Mouse (Mus musculus) midbrain, embryonic 13.5 days (tissue): Measurements from ENCODE around the gene Alpl. TPM values are rescaled to one million over a fixed set of nuclear protein-coding genes. Genes with fewer than 3 reads are reported as not detected.

Experiments
- ATAC-seq: fragments of 200-750 bp; cut with Nextera tagmentation; 2 replicates; pipeline ENCODE4 v1.8.0; 2017; ENCODE audit warnings: mild to moderate bottlenecking, moderate TSS enrichment, moderate library complexity
- H3K27ac ChIP-seq: fragments of 300-500 bp; sonication (generic); 2 replicates; pipeline ENCODE4 v1.5.1; 2015; ENCODE audit warnings: inconsistent platforms, mild to moderate bottlenecking, moderate library complexity
- H3K27me3 ChIP-seq: fragments of 300-500 bp; sonication (generic); 2 replicates; pipeline ENCODE4 v1.6.1; 2015; ENCODE audit warnings: mild to moderate bottlenecking, inconsistent platforms
- H3K36me3 ChIP-seq: fragments of 300-500 bp; sonication (generic); 2 replicates; pipeline ENCODE4 v1.6.1; 2015; ENCODE audit warnings: mild to moderate bottlenecking, inconsistent platforms
- H3K4me1 ChIP-seq: fragments of 300-500 bp; sonication (generic); replicated peaks from 2 replicates; pipeline ENCODE4 v1.6.1; 2015; ENCODE audit warnings: inconsistent platforms
- H3K4me2 ChIP-seq: fragments of 300-500 bp; sonication (generic); replicated peaks from 2 replicates; pipeline ENCODE4 v1.6.1; 2015; ENCODE audit warnings: moderate library complexity, mild to moderate bottlenecking, inconsistent platforms
- H3K4me3 ChIP-seq: fragments of 300-500 bp; sonication (generic); replicated peaks from 2 replicates; pipeline ENCODE4 v1.5.1; 2015; ENCODE audit warnings: mild to moderate bottlenecking, inconsistent platforms
- H3K9ac ChIP-seq: fragments of 300-500 bp; sonication (generic); replicated peaks from 2 replicates; pipeline ENCODE4 v1.6.1; 2015; ENCODE audit warnings: mild to moderate bottlenecking, inconsistent platforms
- H3K9me3 ChIP-seq: fragments of 300-500 bp; sonication (generic); 2 replicates; pipeline ENCODE4 v1.6.1; 2016; ENCODE audit warnings: mild to moderate bottlenecking, inconsistent platforms
- WGBS: fragments of 180-500 bp; shearing (Covaris S2); methylation state at CpG from one replicate; pipeline ENCODE4 v1.1.7; 2015; 5-methylcytosine and 5-hydroxymethylcytosine counted together
- polyA plus RNA-seq: library from polyadenylated mRNA; unstranded; fragments of >200 nt; fragmentation: Nextera tagmentation; extraction: Ambion mirVana; gene quantifications from 2 replicates; pipeline ENCODE4 v1.2.1, GENCODE M21; 2015

The Alpl gene
- polyA plus RNA-seq, 1 experiment from 2014 or later = 8.0 TPM

GRCm38 (mm10) chr4:137781949-137782348 lies 14.2 kb downstream of the Alpl start:
- H3K4me2 ChIP-seq = no peak overlapping the region
- no peak for ATAC-seq
- peaks cover 16% of the 10 kb centered on the region for H3K4me1 ChIP-seq
- H3K4me3 ChIP-seq = no peak overlapping the region
- no peak overlapping the region for H3K9ac ChIP-seq
- no peak overlapping the region for H3K27ac ChIP-seq
- no peaks in the 10 kb centered on the region for H3K9me3 ChIP-seq
- WGBS = 87% methylated on average over 5 of the region's 5 CpGs
- no peaks in the 10 kb centered on the region for H3K27me3 ChIP-seq
- H3K36me3 ChIP-seq = no peaks in the 10 kb centered on the region

- no peaks in the 10 kb centered on the region for H3K9me3 ChIP-seq
- H3K27ac ChIP-seq = no peak overlapping the region
- no peak for ATAC-seq
- 85% methylated on average over 3 of the region's 3 CpGs for WGBS
- H3K27me3 ChIP-seq = no peaks in the 10 kb centered on the region
- H3K4me1 ChIP-seq = peaks cover 16% of the 10 kb centered on the region
- H3K4me3 ChIP-seq = no peak overlapping the region
- H3K9ac ChIP-seq = no peak overlapping the region
- H3K4me2 ChIP-seq = no peak overlapping the region
- no peaks in the 10 kb centered on the region for H3K36me3 ChIP-seq
Observed at GRCm38 (mm10) chr4:137780986-137781385, 15.2 kb downstream of the Alpl start.

- Histone ChIP-seq H3K9me3 (no peaks in the 10 kb centered on the region), H3K4me1 (peaks cover 6% of the 10 kb centered on the region), H3K4me3 (no peak overlapping the region), H3K36me3 (no peaks in the 10 kb centered on the region), H3K4me2 (no peak overlapping the region), H3K9ac (no peak overlapping the region), H3K27me3 (no peaks in the 10 kb centered on the region), H3K27ac (no peak overlapping the region)
- 80% methylated on average over 17 of the region's 17 CpGs for whole genome bisulfite sequencing
- no peak for ATAC-seq
Observed at GRCm38 (mm10) chr4:137778397-137779184, 17.6 kb downstream of the Alpl start.

GRCm38 (mm10) chr4:137777866-137778265 lies 18.3 kb downstream of the Alpl start:
- 86% methylated on average over 4 of the region's 4 CpGs for WGBS
- no peak overlapping the region for H3K4me3 ChIP-seq
- H3K27me3 ChIP-seq = no peaks in the 10 kb centered on the region

GRCm38 (mm10) chr4:137774505-137774904 lies 21.7 kb downstream of the Alpl start:
- Histone ChIP-seq H3K4me2 (no peak overlapping the region), H3K27me3 (no peaks in the 10 kb centered on the region), H3K9me3 (no peaks in the 10 kb centered on the region), H3K4me3 (no peak overlapping the region), H3K36me3 (no peaks in the 10 kb centered on the region), H3K9ac (no peak overlapping the region), H3K27ac (no peak overlapping the region), H3K4me1 (0 out of 2 replicates have a peak, but pooled peaks cover 6% of the 10 kb centered on the region)
- 88% methylated on average over 6 of the region's 6 CpGs for WGBS
- ATAC-seq = no peak

More at GRCm38 (mm10) chr4:137777866-137778265, 18.3 kb downstream of the Alpl start:
- ATAC-seq = no peak
- Histone ChIP-seq H3K4me1 (0 out of 2 replicates have a peak, but pooled peaks cover 6% of the 10 kb centered on the region), H3K4me2 (no peak overlapping the region), H3K9me3 (no peaks in the 10 kb centered on the region), H3K36me3 (no peaks in the 10 kb centered on the region), H3K9ac (no peak overlapping the region), H3K27ac (no peak overlapping the region)

- no peaks in the 10 kb centered on the region for H3K27me3 ChIP-seq
- no peaks in the 10 kb centered on the region for H3K36me3 ChIP-seq
- 66% methylated on average over 3 of the region's 5 CpGs for WGBS
- no peak overlapping the region for H3K9ac ChIP-seq
- ATAC-seq = no peak
- 0 out of 2 replicates have a peak, but pooled peaks cover 6% of the 10 kb centered on the region for H3K4me1 ChIP-seq
- H3K27ac ChIP-seq = no peak overlapping the region
- H3K4me3 ChIP-seq = no peak overlapping the region
- no peaks in the 10 kb centered on the region for H3K9me3 ChIP-seq
- H3K4me2 ChIP-seq = no peak overlapping the region
Observed at GRCm38 (mm10) chr4:137774013-137774412, 22.2 kb downstream of the Alpl start.

- Histone ChIP-seq H3K27me3 (no peaks in the 10 kb centered on the region), H3K4me1 (0 out of 2 replicates have a peak, but pooled peaks cover 8% of the 10 kb centered on the region), H3K9me3 (no peaks in the 10 kb centered on the region), H3K9ac (no peak overlapping the region), H3K4me2 (no peak overlapping the region), H3K27ac (no peak overlapping the region), H3K36me3 (no peaks in the 10 kb centered on the region), H3K4me3 (no peak overlapping the region)
- 9% methylated on average over 2 of the region's 2 CpGs for WGBS
- ATAC-seq = no peak
Observed at GRCm38 (mm10) chr4:137773369-137773899, 22.8 kb downstream of the Alpl start.

- Histone ChIP-seq H3K27ac (no peak overlapping the region), H3K9ac (no peak overlapping the region), H3K4me1 (0 out of 2 replicates have a peak, but pooled peaks cover 11% of the 10 kb centered on the region), H3K27me3 (no peaks in the 10 kb centered on the region), H3K4me2 (no peak overlapping the region), H3K4me3 (no peak overlapping the region), H3K36me3 (no peaks in the 10 kb centered on the region), H3K9me3 (no peaks in the 10 kb centered on the region)
- ATAC-seq = no peak
- WGBS = 87% methylated on average over 16 of the region's 16 CpGs
Observed at GRCm38 (mm10) chr4:137772438-137773056, 23.6 kb downstream of the Alpl start.

- ATAC-seq = no peak
- 83% methylated on average over 3 of the region's 3 CpGs for WGBS
- no peak overlapping the region for H3K4me3 ChIP-seq
Observed at GRCm38 (mm10) chr4:137771749-137772148, 24.4 kb downstream of the Alpl start.

GRCm38 (mm10) chr4:137770901-137771612 lies 25.1 kb downstream of the Alpl start:
- no peaks in the 10 kb centered on the region for H3K27me3 ChIP-seq
- ATAC-seq = no peak
- no peaks in the 10 kb centered on the region for H3K9me3 ChIP-seq
- H3K36me3 ChIP-seq = no peaks in the 10 kb centered on the region
- no peak overlapping the region for H3K4me3 ChIP-seq
- peaks cover 17% of the 10 kb centered on the region for H3K4me1 ChIP-seq
- WGBS = 75% methylated on average over 14 of the region's 14 CpGs
- H3K27ac ChIP-seq = no peak overlapping the region
- H3K4me2 ChIP-seq = no peak overlapping the region
- H3K9ac ChIP-seq = no peak overlapping the region

More at GRCm38 (mm10) chr4:137771749-137772148, 24.4 kb downstream of the Alpl start:
- Histone ChIP-seq H3K9me3 (no peaks in the 10 kb centered on the region), H3K4me2 (no peak overlapping the region), H3K36me3 (no peaks in the 10 kb centered on the region), H3K27ac (no peak overlapping the region), H3K27me3 (no peaks in the 10 kb centered on the region), H3K4me1 (0 out of 2 replicates have a peak, but pooled peaks cover 11% of the 10 kb centered on the region), H3K9ac (no peak overlapping the region)

GRCm38 (mm10) chr4:137769635-137770034 lies 26.5 kb downstream of the Alpl start:
- Histone ChIP-seq H3K9me3 (no peaks in the 10 kb centered on the region), H3K27me3 (no peaks in the 10 kb centered on the region), H3K27ac (no peak overlapping the region), H3K4me1 (peaks cover 31% of the 10 kb centered on the region), H3K4me2 (no peak overlapping the region), H3K36me3 (no peaks in the 10 kb centered on the region), H3K9ac (no peak overlapping the region; the same call in 1 of the 2 replicates), H3K4me3 (no peak overlapping the region)
- ATAC-seq = no peak
- WGBS = 65% methylated on average over 7 of the region's 7 CpGs

- H3K4me2 ChIP-seq = no peak overlapping the region
- H3K4me3 ChIP-seq = no peak overlapping the region
- no peak for ATAC-seq
- WGBS = 91% methylated on average over 6 of the region's 6 CpGs
- no peaks in the 10 kb centered on the region for H3K27me3 ChIP-seq
- H3K9me3 ChIP-seq = no peaks in the 10 kb centered on the region
- no peaks in the 10 kb centered on the region for H3K36me3 ChIP-seq
- no peak overlapping the region for H3K27ac ChIP-seq
- peaks cover 34% of the 10 kb centered on the region for H3K4me1 ChIP-seq
- H3K9ac ChIP-seq = no peak overlapping the region
Observed at GRCm38 (mm10) chr4:137768831-137769230, 27.4 kb downstream of the Alpl start.
